Mouse (Mus musculus) CD4-positive, CD25-positive, alpha-beta regulatory T cell (primary cell): ENCODE data around the gene Cyp4a30b. TPM values are rescaled to one million over a fixed set of nuclear protein-coding genes. Genes with fewer than 3 reads are reported as not detected.

Experiments
- polyA plus RNA-seq: library from polyadenylated mRNA; unstranded; fragments of 100-300 nt; shearing (Covaris generic); gene quantifications from one replicate; pipeline ENCODE4 v1.2.1, GENCODE M21; 2017

Gene Cyp4a30b
- polyA plus RNA-seq, result not detected

DNA sequence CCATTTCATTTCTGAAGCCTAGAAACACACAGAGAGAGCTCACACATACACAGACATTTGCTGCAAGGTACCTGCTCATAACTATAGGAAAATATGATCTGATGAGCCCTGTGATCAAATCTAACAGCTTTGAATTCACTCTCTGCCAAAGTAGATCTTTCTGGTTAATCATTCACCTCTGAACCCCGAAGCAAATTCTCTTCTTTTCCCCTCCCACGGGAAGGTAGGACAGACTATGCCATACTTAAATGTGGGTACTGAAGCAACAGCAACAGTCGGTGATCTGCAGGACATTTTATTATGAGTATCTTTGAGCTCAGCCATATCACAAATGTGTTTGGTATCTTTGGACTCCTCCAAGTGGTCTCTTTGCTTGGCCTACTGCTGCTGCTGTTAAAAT, at the start of gene Cyp4a30b:
Cyp4a30b (plus strand) TSS at position 301 of the 400 bp plus-strand sequence.

DNA sequence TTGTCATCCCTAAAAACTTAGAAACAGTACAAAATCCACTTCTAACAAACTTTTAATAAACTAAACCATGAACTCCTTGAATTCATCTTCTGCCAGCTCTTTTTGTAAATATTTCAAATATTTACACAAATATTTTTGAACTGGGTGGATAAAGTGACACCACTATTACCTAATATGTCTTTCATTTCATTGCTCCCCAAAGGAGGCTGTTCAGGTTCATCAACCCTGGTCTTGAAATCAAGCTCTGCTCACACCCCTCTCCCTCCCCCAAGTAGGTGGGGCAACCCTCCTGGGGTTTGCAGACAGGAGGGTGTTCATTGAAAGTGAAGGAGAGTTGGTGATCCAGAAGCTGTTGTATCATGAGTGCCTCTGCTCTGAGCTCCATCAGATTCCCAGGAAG, 41.1 kb upstream of the Cyp4a30b start, which contains the start of gene Cyp4a12b:
Cyp4a12b (plus strand) TSS at position 301 of the 400 bp plus-strand sequence.

DNA sequence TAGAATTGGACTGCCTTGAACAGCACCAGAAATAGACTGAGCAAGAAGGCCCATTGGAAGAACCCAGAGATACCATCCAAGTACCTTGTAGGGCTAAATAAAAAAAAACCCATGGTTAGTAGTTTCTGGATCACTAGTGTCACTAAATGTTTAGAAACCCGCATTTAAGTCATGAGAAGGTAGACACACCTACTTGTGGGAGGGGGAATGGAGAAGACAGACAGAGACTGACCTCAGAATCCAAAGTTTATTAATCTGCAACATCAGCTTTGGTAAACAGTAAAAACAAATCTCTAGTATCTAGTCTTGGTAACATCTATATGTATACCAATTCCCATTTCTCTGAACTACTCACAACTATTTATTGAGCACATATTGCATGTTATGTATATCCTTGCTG, 43.6 kb downstream of the Cyp4a30b start, which contains the start of gene Cyp4a14:
Cyp4a14 (minus strand) TSS at position 142 of the 400 bp plus-strand sequence.

DNA sequence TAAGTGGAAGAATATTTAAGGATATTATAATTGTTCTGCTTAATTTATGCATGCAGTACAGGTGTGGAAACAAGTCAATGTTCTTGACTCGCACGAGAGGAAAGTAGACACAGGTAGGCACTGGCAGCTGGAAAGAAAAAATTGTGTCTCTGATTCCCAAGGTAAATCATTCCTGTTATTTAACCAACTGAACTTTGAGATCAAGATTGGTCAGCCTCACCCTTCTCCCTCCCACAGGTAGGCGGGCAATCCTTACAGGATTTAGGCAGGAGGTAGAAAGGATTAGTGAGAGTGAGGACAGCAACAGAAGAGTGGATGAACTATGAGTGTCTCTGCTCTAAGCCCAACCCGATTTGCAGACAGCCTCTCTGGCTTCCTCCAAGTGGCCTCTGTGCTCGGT, 65.6 kb downstream of the Cyp4a30b start, which contains the start of gene Cyp4a10:
Cyp4a10 (plus strand) TSS at position 265 of the 400 bp plus-strand sequence.

Other genes with a start within 250 kb of the Cyp4a30b start
- not detected for gene Cyp4a29, start 210.5 kb upstream of the Cyp4a30b start, polyA plus RNA-seq
- gene Cyp4a12a, start 153.6 kb upstream of the Cyp4a30b start, polyA plus RNA-seq, result not detected
- not detected for gene Cyp4a12b, start 41.0 kb upstream of the Cyp4a30b start, polyA plus RNA-seq
- gene Cyp4a14, start 43.5 kb downstream of the Cyp4a30b start, polyA plus RNA-seq, result not detected
- gene Cyp4a10, start 65.7 kb downstream of the Cyp4a30b start, polyA plus RNA-seq, result not detected
- gene Cyp4a31, start 111.0 kb downstream of the Cyp4a30b start, polyA plus RNA-seq, result not detected
- not detected for gene Cyp4a32, start 148.4 kb downstream of the Cyp4a30b start, polyA plus RNA-seq
- not detected for gene Cyp4b1, start 195.1 kb downstream of the Cyp4a30b start, polyA plus RNA-seq